In genomic region chr12:59228401-59228800, GRCm38 (mm10) we compare ENCODE assay signal across 18 mouse cellular contexts. TPM values are rescaled to one million over a fixed set of nuclear protein-coding genes. Genes with fewer than 3 reads are reported as not detected.
DNase-seq lines count a peak whose midpoint lies in the region; ATAC-seq lines count a peak whose summit lies in the region.
"Had no signal": no experiment of that assay in that cellular context is flagged by ENCODE, and none has a peak within 500 bp of the region (broad histone marks: within the 10 kb centered on the region; RNA-seq: fewer than 3 reads in every experiment).

No protein-coding gene starts in this region.

- DNase-seq in frontal cortex, postnatal 25 days (ENCODE audit: low spot score in 2 of 2), result no peak
- peak; percentile 57 for DNase-seq in left cerebral cortex, adult 11 months (ENCODE audit: low spot score)
- no peak for DNase-seq in left cerebral cortex, postnatal 4 days
- peak; percentile 1 for DNase-seq in induced T-regulatory cell, adult 2 months (ENCODE audit: low read depth)
- DNase-seq in left cerebral cortex, postnatal 14 days (ENCODE audit: low spot score in 2 of 2), result peak; percentile 58 to 86
- DNase-seq in heart, adult 9 months (ENCODE audit: low spot score in 2 of 2), result no peak
- no peak for DNase-seq in adrenal gland, postnatal 25 days
- DNase-seq: cerebellum, adult 8-10 months; cerebellum, postnatal 36 days; embryo, embryonic 11 days; gastrocnemius, adult 2 months; heart, postnatal 36 days; kidney, adult 18-20 months; liver, postnatal 0 days had no signal

- intact Hi-C loops in left cerebral cortex, postnatal 4 days (cut with DNase I), result no loop called here
- intact Hi-C loops in left cerebral cortex, postnatal 14 days (cut with DNase I), result no loop called here

- peak; percentile 100 for ATAC-seq in frontal cortex, adult (ENCODE audit: low TSS enrichment)
- ATAC-seq: forebrain, embryonic 14.5 days; inflammation-experienced regulatory T-cells, adult 6 months; liver, postnatal 0 days; lung, postnatal 0 days had no signal

RNA-seq across cellular contexts. Expression of gene Fbxo33, which starts 8.9 kb away (rescaled TPM):
- 10 to 100 TPM; 18.9 to 20.3 TPM for total RNA-seq in left cerebral cortex, postnatal 4 days (2021)
- 10 to 100 TPM; 35.1 to 42.7 TPM for total RNA-seq in left cerebral cortex, postnatal 14 days (2021)
- 29.2 and 43.3 TPM in 2 replicates for total RNA-seq in adrenal gland, postnatal 25 days (2021)

Comparison
In these comparisons a context has a peak if more than half of its experiments do, and no peak if none do; other contexts are left out.
1. DNase-seq: peak in left cerebral cortex, adult 11 months (single experiment), induced T-regulatory cell, adult 2 months (single experiment) and left cerebral cortex, postnatal 14 days (2 of 2); none in frontal cortex, postnatal 25 days (0 of 2), left cerebral cortex, postnatal 4 days (single experiment), heart, adult 9 months (0 of 2) and adrenal gland, postnatal 25 days (single experiment).